Mouse (Mus musculus): ENCODE results near the gene Cd3g.
A peak's percentile ranks its signal among the peaks of the same experiment; 100 is the strongest.
"Not testable (repeated sequence)": the region's sequence is repeated elsewhere in the genome, so short reads cannot be mapped to it uniquely, and the experiment has no call there.

The Cd3g gene

DNA sequence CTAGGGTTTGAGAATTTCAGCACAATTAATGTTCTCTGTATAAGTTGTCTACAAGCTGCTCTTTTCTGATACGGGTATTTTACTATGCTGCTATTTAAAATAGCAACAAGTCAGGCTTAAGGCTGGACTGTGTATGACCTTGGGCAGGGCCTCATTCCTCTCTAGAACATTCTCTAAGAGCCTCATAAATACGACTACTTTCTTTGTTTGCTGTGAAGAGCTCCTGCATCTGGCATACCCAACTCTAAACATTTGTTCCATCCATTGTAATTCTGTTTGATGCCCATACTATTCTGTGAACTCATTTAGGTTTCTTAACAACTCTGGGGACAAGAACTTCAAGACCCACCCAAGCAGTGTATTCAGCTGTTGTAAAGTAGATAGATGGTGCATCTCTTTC lies 2.8 kb upstream of the Cd3g start:
- DNase-seq, result no peak

DNA sequence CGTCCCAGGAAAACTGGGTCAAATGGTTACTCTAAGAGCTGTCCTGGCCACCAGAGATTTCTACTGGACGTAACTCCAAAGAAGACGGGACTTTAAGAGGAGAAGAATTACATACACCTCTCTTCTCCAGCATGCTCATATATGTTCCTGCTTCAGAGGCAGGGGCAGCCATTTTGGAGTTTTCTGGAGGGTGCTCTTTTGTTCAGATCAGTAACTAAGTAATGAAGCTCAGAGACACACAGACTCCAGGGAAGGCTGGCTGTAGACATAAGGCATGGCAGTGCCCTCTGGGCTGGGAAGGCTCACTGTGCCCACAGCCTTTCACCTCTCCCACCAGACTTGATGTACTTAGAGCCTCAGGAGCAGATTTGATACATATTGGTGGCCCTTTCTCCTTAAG lies 2.3 kb upstream of the Cd3g start:
- no peak for DNase-seq

DNA sequence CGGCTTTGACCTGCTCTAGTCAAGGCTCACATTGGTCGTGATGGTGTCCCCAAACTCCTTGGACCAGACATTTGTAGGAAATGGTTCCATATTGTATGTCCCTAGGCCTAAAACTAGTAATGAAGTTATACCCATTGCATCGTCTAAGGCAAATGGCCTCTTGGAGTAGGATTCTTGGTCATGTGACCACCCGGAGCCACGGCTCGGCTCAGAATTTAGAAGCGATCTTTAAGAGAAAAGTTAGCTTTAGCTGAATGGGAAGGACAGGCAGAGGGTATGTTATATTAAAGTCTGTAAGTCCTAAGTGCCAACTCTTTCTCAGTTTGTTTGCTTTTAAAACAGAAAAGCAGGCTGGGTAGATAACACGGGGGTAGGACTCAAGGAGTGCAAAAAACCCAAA lies 1.9 kb upstream of the Cd3g start:
- no peak for DNase-seq

DNA sequence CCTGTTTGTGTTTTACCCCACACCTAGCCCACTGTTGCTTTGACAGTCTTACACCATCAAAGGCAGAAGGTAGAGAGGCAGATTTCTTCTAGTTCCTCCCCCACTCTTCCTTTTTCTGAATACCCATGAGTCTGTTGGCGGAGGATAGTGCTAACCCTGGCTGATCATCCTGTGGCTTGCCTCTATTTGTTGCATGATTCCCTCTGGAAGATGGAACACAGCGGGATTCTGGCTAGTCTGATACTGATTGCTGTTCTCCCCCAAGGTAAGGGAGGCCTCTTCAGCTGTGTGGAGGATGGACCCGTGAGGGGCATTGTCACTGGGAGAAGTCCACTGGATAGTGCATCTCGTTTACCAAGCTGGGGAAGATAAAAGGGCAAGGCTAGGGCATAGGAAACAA lies 1.4 kb upstream of the Cd3g start, which contains the start of gene Cd3d:
Gene Cd3d (plus strand): TSS at position 111 of the 400 bp plus-strand sequence.
- DNase-seq, result no peak

DNA sequence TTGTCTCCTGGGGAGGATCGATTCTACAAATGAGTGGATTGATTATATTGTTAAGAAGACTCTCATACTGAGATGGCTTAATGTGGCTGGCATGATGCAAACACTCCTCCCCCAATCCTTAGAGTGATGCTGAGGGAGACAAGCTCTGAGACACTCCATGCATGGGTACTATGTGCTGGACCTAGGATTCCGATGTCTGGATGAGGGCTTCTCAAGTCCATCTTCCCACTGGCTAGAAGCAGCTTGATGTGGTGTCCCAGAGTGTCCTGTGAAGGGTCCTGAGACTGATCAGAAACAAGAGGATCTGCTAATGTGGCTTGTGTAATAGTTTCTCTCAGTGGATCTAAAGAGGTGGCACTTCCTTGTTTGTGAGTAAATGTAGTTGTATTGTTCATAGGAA lies 873 bp upstream of the Cd3g start:
- DNase-seq, result no peak

DNA sequence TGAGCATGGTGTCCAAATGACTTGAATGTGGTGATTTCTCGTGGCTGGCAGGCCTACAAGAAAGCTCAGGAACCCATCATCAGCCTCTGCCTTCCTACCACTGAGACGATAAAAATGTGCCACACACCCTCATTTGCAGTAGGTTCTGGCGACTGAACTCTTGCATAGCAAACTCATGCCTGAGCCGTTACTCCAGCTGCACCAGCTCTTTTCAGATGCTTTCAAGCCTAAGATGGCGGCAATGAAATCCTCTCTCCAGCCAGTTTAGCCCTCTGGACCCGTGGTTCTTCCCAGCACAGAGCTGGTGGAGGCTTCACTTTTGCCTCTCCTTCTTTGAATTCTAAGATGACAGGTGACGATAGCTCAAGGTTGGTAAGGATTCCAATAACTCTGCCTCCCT lies 425 bp downstream of the Cd3g start:
- no peak for DNase-seq

DNA sequence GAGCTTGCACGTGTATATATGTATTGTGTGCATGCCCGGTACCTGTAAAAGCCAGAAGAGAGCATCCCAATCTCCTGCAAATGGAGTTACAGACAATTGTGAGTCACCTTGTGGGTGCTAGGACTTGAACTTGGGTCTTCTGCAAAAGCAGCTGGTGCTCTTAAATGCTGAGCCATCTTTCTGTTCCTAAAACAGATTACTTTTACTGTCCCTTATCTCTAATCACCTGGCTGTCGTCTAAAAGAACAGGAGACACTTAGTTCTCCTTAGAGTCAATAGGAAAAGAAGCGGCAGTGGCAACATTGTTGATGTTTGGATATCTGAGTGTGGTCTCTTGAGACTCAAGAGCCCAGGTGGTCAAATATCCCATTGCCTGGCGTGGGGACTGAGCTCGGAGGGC lies 2.4 kb downstream of the Cd3g start:
- no peak for DNase-seq

DNA sequence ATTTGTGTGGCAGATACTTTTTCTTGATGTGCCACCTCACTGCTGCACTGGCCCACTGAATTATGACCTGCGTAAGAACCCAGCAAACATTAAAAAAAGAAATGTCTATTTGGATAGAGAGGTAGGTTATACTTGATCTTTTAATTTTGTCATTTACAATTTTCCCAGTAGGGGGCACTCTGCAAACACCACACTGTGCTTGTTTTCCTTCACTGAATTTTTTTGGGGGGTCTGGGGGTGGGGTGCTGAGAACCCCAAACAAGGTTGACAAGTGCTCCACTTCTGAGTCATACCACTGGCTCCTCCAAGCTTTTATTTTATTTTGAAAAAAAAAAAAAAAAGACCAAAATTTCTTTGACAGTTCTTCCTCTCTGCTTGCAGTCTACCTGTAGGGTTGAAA lies 10.8 kb downstream of the Cd3g start:
- no peak for DNase-seq

DNA sequence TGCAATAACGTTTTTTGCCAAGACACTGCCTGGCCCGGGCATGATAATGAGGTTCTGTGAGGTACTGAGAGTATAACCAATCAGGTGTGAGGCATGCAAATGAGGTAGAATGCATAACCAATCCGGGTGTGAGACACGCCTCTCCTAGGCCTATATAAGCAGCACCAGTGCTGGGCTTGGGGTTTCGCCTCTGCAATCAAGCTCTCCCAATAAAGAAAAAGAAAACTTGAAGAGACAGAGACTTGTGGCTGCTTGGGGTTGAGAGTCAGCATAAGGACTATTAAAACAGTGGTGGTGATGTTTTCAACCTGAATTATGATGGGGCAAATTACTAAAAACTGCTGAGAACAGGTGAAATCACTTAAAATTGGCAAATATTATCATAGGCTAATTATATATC lies 12.5 kb downstream of the Cd3g start:
- not testable (repeated sequence) for DNase-seq

DNA sequence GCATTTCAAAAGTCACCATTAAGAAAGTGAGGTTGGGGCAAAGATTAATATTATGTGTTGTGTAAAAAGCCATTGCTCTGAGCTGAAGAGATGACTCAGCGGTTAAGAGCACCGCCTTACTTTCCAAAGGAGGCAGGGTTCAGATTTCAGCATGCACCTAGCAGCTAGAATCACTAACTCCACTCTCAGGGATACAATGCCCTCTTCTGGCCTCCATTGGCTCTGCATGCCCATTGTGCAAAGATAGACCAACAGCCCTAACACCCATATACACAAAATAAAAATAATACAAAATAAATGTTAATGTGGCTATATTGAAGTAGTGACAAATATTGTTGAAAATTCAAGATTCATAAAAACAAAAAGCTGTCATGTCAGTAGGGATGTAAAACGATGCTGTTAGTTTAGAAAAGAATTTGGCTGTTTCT lies 13.4 kb downstream of the Cd3g start:
- peak; percentile 80 to 82 for DNase-seq

DNA sequence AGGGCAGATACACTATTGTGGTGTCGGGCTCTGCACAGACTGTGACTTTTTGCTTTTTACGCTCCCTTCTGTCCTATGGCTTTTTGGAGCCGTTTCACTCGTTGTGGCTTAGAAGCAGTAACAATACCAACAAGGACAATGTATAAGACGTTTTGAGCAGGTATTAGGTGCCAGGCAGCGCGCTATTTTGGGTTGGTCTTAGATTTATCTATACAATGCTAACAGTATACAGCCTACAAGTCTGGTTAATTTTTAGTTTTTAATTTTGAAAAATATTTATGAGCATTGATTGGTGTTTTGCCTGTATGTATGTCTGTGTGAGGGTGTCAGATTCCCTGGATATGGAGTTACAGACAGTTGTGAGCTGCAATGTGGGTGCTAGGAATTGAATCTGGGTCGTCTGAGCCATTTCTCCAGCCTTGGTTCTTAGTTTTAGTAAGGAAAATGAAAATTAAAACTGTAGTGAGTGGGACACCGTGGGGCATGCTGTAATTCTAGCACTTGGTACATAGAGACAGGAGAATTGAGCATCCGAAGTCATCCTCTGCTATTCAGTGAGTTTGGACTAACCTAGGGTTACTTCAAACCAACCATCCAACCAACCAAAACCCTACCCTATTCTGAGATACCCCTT lies 14.3 kb downstream of the Cd3g start:
- DNase-seq, result no peak

DNA sequence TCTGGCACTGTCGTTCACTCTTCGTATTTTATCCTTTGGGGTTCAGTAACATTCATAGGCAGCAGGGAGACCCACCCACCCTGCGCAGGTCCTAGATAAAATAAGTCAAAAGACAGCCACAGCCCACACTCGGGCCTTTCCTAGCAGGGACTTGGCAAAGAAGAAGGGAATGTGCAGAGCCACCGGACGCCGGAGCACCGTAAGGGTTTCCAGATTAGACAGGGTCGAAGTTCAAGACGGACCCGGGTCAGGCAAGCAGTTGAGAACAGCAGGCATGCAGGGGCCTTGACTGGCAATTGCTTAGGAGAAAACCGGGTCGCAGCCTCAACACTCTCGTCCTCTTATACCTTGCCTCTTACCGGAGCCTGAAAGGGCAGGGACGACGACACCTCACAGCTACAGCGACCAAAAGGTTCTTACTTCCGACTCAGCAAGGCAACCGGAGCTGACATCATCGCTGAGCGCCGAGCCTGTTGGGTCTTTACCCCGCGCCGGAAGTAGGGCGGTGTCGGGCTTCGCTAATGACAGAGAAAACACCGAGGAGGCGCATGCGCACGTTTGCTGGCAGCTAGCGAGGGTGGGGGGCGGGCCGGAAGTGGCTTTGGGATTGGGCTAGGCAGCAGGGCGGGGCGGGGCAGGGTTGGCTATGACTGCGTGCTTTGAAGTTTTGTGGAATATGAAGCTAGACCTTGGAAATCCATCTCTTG lies 15.0 kb downstream of the Cd3g start, which contains the start of gene Ube4a:
Gene Ube4a (minus strand): TSS at position 475 of the 707 bp plus-strand sequence.
- DNase-seq, result peak; percentile 100

DNA sequence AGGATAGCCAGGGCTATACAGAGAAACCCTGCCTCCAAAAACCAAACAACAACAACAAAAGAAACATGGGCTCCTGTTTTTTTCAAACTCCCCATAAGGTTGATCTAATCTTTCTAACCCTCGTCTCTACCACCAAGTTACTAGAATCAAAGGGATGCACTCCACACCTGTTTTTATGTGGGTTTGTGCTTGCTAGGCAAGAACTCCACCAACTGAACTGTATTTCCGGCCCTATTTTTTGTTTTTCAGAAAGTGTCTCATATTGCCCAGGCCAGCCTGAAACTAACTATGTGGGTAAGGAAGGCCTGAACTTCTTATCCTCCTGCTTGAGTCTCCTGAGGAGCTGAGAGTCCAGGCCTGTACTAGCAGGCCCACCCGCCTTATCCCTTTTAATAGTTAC lies 25.8 kb downstream of the Cd3g start:
- DNase-seq, result no peak

DNA sequence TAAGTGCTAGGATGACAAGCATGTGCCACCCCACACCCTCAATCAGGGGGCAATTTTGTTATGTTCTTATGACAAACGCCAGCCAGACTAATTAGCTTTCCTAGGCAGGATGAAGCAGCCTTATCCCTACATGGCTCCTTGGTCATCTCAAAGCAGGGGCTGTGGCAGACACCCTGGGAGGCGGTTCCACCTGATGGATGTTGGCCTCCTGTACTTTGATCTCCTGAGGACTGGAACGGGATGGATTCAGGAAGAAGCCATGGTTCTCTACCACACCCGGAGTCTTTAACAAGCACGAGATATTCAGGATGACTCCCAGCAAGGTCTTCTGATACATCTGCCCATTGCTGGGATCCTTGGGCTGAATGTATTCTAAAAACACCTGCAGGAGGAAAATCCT lies 32.4 kb downstream of the Cd3g start:
- DNase-seq, result no peak

DNA sequence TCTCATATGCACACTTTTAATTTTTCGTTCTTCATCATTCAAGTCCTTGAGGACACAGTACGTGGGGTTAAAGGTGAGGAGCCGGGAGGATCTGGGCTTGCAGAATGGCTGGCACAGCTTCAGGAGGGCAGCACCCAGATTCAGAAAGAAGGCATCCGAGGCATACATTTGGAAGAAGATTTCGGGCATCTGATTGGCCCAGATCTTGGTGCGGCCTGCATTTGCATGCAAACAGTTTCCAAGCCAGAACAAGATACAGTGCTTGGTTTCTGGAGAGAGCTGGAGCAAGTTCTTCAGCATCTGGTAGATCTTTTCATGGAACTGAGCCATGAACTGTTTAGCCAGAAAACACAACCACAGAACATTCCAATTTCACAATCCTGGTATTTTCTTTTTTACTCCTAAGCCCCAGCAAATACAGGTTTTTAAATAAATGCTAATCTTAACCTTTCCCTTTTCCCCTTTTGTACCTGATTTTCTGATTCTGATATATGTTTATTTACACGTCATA lies 34.0 kb downstream of the Cd3g start:
- DNase-seq, result no peak

DNA sequence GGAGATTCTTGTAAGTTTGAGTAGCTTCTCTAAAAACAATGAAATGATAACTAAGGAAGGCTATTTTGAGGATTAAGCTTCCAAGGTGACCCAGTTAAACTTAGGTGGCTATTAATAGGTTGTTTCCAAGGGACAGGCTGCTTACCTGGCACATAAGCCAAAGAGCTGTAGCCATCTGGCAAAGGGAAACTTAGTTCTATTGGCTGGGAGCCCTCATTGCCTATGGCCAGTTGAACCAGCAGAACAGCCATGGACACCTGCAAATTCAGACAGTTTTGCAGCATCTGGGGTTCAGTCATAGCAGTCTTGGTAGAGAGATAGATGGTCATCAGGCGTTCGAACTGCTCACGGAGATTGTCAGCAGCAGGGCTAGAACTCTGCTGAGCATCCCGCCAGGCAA lies 37.8 kb downstream of the Cd3g start:
- no peak for DNase-seq

DNA sequence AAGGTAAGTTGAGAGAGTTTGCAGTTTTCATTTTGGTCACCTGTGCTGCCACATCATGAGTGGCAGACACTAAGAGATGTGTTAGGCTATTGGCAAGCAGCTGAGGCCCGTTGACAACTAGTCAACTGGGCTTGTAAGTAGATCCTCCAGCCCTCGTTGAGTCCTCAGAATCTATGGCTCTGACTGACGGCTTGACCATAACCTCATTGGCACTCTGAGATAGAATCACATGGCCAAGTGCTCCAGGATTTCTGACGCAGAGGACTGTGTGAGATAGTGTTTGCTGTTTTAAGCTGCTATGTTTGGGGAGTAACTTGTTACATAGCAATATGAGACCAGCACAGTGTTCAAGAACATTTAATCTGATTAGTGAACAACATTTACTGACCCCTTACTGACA lies 38.5 kb downstream of the Cd3g start:
- no peak for DNase-seq

DNA sequence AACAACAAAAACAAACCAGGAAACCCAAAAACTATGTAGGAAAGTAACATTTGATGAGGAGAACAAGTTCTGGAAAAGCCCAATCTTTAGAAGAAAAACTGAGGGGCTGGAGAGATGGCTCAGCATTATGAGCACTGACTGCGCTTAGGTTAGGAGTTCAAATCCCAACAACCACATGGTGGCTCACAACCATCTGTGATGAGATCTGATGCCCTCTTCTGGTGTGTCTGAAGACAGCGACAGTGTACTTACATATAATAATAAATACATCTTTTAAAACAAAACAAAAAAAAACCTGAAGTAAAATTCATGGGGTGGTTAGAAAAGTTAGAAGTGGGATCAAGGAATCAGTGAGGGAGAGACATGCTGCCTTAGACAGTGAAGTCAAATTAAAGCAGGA lies 58.7 kb downstream of the Cd3g start:
- no peak for DNase-seq

DNA sequence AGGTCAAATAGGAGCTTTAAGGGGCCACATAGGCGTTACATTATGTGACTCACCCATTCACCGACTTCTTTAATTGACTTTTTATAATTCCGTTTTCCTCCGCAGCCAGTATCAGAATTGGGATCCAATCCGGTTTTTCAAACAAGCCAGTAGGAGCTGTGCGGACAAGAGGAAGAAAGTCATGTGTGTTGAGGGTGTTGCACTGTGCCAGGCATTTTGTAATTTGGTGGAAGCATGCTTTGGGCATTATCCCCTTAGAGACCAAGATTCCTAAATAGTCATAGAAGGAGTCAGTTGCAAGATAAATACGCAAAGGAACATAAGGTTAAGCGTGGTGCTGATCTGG lies 59.1 kb downstream of the Cd3g start:
- no peak for DNase-seq

DNA sequence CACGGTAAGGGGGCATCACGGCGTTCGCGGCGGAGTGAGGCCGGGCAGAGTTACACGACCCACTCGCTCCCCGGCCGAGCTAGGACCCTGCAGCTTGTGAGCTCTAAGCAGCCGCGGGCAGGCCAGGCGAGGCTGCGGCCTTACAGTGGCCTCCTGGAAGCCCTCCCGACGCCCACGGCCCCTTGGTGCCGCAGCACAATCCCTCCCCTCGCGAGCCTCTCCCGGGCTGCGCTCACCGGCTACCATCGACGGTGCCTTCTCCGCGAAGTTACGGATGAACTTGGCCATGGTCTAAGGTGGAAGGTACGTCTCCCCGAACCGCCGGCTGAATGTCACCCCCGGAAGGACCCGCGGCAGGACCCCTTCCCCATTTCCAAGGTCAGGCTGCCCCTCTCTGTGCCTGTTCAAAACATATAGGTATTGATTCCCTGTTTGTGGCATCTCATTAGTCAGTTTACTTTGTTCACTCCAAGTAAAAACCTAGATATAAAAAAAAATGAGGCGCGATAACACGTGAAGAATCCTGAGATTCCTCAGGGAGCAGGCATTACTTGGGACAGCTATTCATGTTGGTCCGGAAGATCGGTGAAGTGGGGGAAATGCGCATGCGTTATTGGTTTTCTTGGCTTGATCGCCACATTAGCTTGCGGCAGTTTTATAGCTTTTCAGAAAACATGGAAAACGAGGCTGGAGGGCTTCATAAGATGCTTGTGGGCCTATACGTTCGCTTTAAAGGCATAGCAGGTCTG lies 59.7 kb downstream of the Cd3g start, which contains the start of gene Atp5l:
Gene Atp5l (minus strand): TSS at position 369 of the 749 bp plus-strand sequence.
- DNase-seq, result peak; percentile 85 to 86

DNA sequence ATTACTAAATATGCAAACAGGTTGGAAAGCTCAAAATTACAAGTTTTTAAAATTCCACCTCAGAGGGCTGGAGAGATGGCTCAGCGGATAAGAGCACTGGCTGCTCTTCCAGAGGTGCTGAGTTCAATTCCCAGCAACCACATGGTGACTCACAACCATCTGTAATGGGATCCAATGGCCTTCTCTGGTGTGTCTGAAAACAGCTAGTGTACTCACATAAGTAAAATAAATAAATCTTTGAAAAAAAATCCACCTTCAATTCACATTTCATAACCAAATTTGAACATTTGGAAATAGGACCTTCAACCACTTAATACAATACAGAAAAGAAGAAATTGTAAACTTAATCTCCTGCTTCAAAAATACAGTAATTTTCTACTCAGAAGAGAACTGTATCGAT lies 60.6 kb downstream of the Cd3g start:
- DNase-seq, result no peak

Data from B cell, adult 2 months (primary cell).